Comparison of ENCODE assay signal across 21 mouse cellular contexts in the genomic region with DNA sequence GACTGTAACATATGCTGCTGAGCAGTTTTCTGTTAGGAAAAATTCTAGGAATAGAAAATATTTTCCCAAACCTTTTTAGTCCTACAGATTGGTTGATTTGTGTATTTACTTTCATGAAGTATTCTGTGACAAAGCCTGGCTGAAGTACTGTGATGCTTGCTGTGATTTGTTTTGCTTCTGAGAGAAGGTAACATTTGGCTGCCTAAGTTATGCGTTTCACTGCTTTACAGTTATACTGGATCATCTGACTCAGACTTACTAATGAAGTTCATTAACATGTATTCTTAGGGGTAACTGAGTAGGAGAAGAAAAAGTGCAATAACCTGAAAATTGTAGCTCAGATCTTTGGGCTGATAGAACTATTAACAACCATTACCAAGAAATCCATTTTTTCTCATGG.
"Had no signal": no experiment of that assay in that cellular context is flagged by ENCODE, and none has a peak within 500 bp of the region (broad histone marks: within the 10 kb centered on the region; RNA-seq: fewer than 3 reads in every experiment).

No protein-coding gene starts in this region.

- ATAC-seq: liver, postnatal 0 days; lung, postnatal 0 days; midbrain, embryonic 13.5 days; midbrain, embryonic 16.5 days had no signal

- H3K4me3 ChIP-seq: lung, embryonic 15.5 days; megakaryocyte, embryonic 14.5 days; midbrain, embryonic 13.5 days; myocyte; neural tube, embryonic 12.5 days had no signal

- H3K9me3 ChIP-seq: lung, embryonic 15.5 days; megakaryocyte, embryonic 14.5 days; midbrain, embryonic 13.5 days; neural tube, embryonic 12.5 days had no signal

- H3K4me2 ChIP-seq: lung, embryonic 15.5 days; midbrain, embryonic 11.5 days; midbrain, embryonic 13.5 days; neural tube, embryonic 12.5 days had no signal

- H3K27me3 ChIP-seq: lung, embryonic 15.5 days; megakaryocyte, embryonic 14.5 days; midbrain, embryonic 13.5 days; neural tube, embryonic 12.5 days had no signal

- H3K27ac ChIP-seq: lung, embryonic 15.5 days; macrophage; midbrain, embryonic 13.5 days; neural tube, embryonic 12.5 days had no signal

- DNase-seq: liver, postnatal 0 days; lung, adult 2 months; lung, postnatal 14 days; lung, postnatal 36 days; retina, postnatal 1 day; right cerebral cortex, adult 18-20 months; right cerebral cortex, postnatal 25 days; right cerebral cortex, postnatal 4 days; spleen, adult 18-20 months; thymus, adult 18-20 months; thymus, postnatal 14 days; thymus, postnatal 36 days had no signal

- H3K9ac ChIP-seq: liver, postnatal 0 days; lung, embryonic 15.5 days; midbrain, embryonic 13.5 days; neural tube, embryonic 12.5 days had no signal

- H3K36me3 ChIP-seq: lung, embryonic 15.5 days; midbrain, embryonic 13.5 days; neural tube, embryonic 12.5 days had no signal

- H3K4me1 ChIP-seq: lung, embryonic 15.5 days; megakaryocyte, embryonic 14.5 days; midbrain, embryonic 13.5 days; neural tube, embryonic 12.5 days had no signal
